Mouse (Mus musculus): ENCODE measurements around the gene Map2k4. TPM values are rescaled to one million over a fixed set of nuclear protein-coding genes. Genes with fewer than 3 reads are reported as not detected.
A peak's percentile ranks its signal among the peaks of the same experiment; 100 is the strongest.

Map2k4 gene
- polyA plus RNA-seq, 1 experiment from 2014 or later, result 100 TPM

DNA sequence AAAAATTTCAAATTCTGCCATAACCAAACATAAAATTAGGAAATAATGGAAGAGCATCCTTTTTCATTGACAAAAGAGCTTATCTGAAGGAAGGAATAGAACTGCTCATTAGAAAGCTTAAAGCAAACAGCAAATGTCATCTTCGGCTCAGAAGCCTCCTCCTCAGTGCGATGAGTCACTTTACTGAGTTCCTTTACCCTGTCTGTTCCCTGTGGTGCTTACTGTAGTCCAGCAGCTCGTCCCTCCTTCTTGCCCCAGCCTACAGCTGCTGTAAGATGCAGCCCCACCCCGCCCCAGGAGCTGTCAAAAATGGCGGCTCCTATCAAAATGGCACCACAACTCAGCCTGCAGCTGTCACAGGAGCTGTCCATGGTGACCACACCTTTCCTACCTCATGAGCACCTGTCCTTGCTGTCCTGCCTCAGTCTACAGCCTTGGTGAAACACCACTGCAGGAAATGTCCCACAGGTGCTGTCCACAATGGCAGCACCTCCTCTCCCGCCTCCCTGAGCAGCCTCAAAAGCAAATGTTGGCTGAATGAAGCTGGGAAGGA, 75.3 kb downstream of the Map2k4 start:
- no peak overlapping the region for H3K27ac ChIP-seq (replicated peaks; ENCODE audit: low read depth, low read length)
- 87% methylated on average over 6 of the region's 6 CpGs for WGBS

DNA sequence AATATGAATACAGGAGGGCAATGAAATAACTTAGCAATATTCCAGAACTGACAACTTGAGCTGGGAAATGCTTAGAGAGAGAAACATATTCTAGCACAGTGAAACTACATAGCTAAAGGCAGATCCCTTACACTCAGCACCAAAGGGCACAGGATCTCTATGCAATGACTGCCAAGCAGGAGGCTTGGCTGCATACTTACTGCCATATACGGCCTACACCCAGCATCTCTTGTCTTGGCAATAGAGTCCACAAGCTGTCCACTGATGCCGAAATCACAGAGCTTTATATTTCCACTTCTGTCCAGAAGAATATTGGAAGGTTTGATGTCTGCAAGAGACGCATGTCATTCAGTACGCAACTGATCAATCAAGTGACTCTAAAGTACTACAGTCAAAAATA, 81.3 kb downstream of the Map2k4 start:
- Histone ChIP-seq H3K4me1 (ENCODE audit: control insufficient read depth, insufficient read depth, low read length) (no peaks in the 10 kb centered on the region), H3K9ac (replicated peaks; ENCODE audit: low read length) (no peak overlapping the region), H3K27me3 (ENCODE audit: control insufficient read depth, insufficient read depth, low read length) (no peaks in the 10 kb centered on the region), H3K4me2 (ENCODE audit: low read length) (no peak overlapping the region), H3K4me3 (replicated peaks; ENCODE audit: low read depth, low read length) (no peak overlapping the region), H3K36me3 (ENCODE audit: control insufficient read depth, insufficient read depth, low read length) (peaks cover 30% of the 10 kb centered on the region), H3K27ac (replicated peaks; ENCODE audit: low read depth, low read length) (no peak overlapping the region), H3K9me3 (ENCODE audit: control insufficient read depth, low read length) (no peaks in the 10 kb centered on the region)
- DNase-seq (no peak), ATAC-seq (ENCODE audit: low FRiP score, low TSS enrichment) (no peak)
- WGBS, result 97% methylated on average over 4 of the region's 4 CpGs

More for the DNA sequence above, 75.3 kb downstream of the Map2k4 start:
- Histone ChIP-seq H3K9ac (replicated peaks; ENCODE audit: low read length) (no peak overlapping the region), H3K27me3 (ENCODE audit: control insufficient read depth, insufficient read depth, low read length) (no peaks in the 10 kb centered on the region), H3K4me3 (replicated peaks; ENCODE audit: low read depth, low read length) (no peak overlapping the region), H3K4me2 (ENCODE audit: low read length) (no peak overlapping the region), H3K36me3 (ENCODE audit: control insufficient read depth, insufficient read depth, low read length) (peaks cover 19% of the 10 kb centered on the region), H3K4me1 (ENCODE audit: control insufficient read depth, insufficient read depth, low read length) (no peaks in the 10 kb centered on the region), H3K9me3 (ENCODE audit: control insufficient read depth, low read length) (no peaks in the 10 kb centered on the region)
- no peak for DNase-seq
- ATAC-seq (ENCODE audit: low FRiP score, low TSS enrichment), result no peak

DNA sequence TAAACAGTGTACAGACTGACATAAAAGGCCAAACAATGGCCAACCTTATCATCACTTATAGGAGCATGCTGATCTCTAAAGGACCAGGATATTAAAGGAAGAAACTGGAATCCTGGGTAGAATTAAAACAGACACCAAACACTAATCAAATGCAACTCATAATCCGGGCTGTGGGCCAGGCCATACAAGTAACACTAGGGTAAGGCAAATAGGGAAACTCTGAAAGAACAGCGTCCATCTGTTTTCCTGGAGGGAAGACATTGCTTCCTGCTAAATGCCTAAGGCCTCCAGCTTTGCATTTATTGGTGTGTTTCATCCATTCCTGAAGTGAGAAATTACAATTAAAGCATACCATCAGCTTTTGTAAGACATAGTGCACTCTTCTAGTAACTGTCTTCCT, 81.9 kb downstream of the Map2k4 start:
- ATAC-seq (ENCODE audit: low FRiP score, low TSS enrichment) (no peak), DNase-seq (no peak)
- no peaks in the 10 kb centered on the region for H3K9me3 ChIP-seq (ENCODE audit: control insufficient read depth, low read length)
- no peaks in the 10 kb centered on the region for H3K27me3 ChIP-seq (ENCODE audit: control insufficient read depth, insufficient read depth, low read length)
- no peak overlapping the region for H3K9ac ChIP-seq (replicated peaks; ENCODE audit: low read length)
- peaks cover 33% of the 10 kb centered on the region for H3K36me3 ChIP-seq (ENCODE audit: control insufficient read depth, insufficient read depth, low read length)
- no peak overlapping the region for H3K4me2 ChIP-seq (ENCODE audit: low read length)
- H3K27ac ChIP-seq (replicated peaks; ENCODE audit: low read depth, low read length), result no peak overlapping the region
- no peak overlapping the region for H3K4me3 ChIP-seq (replicated peaks; ENCODE audit: low read depth, low read length)
- WGBS, result 92% methylated on average over 2 of the region's 2 CpGs
- no peaks in the 10 kb centered on the region for H3K4me1 ChIP-seq (ENCODE audit: control insufficient read depth, insufficient read depth, low read length)

DNA sequence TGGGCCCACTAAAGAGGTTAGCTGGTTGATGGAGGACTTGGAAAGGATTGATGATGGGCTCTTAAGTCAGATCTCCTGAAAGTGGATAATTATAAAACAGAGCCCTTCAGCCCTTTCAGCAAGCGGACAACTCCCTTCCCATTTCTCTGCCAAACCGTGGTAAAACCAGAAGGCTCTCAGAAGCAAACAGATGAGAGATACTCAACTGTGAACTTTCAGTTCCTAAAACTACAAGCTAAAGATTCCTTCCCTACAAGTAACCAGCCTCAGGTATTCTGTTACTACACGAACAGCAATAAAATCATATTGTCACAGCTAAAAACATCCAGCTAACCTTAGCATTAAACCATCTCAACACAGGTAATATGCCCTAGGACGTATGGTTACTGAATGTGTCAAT, 83.2 kb downstream of the Map2k4 start:
- peaks cover 36% of the 10 kb centered on the region for H3K36me3 ChIP-seq (ENCODE audit: control insufficient read depth, insufficient read depth, low read length)
- DNase-seq, result no peak
- no peak overlapping the region for H3K4me2 ChIP-seq (ENCODE audit: low read length)
- no peaks in the 10 kb centered on the region for H3K4me1 ChIP-seq (ENCODE audit: control insufficient read depth, insufficient read depth, low read length)
- no peaks in the 10 kb centered on the region for H3K9me3 ChIP-seq (ENCODE audit: control insufficient read depth, low read length)
- H3K27me3 ChIP-seq (ENCODE audit: control insufficient read depth, insufficient read depth, low read length), result no peaks in the 10 kb centered on the region
- H3K4me3 ChIP-seq (replicated peaks; ENCODE audit: low read depth, low read length), result no peak overlapping the region
- ATAC-seq (ENCODE audit: low FRiP score, low TSS enrichment), result no peak
- H3K27ac ChIP-seq (replicated peaks; ENCODE audit: low read depth, low read length), result no peak overlapping the region
- no peak overlapping the region for H3K9ac ChIP-seq (replicated peaks; ENCODE audit: low read length)
- WGBS, result 89% methylated on average over 4 of the region's 4 CpGs

DNA sequence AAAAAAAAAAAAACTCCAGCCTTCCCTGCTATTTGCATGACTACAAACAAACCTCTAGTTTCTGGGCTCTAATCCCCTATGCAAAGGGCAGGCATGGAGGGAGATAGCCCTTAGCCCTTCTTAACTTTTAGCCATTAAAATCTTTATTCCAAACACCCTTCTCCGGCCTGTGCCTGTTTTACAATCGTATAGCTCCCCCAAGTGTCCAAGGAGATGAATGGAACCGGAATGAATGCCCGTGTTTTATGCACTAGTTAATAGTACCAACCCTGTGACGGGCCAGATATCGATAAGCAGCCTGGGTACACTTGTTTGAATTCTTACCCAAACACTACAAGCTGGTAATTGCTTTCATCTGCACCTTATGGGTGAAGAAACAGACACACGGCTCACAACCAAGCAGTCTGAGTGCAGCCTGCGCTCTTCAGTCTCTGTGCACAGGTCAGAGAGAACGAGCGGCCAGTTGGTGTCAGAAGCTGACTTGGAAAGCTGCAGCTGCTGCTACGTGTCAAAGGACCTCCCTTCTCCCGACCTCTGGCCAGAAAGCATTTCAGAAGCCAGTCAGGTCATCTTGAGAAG, 109.2 kb downstream of the Map2k4 start:
- Histone ChIP-seq H3K4me2 (ENCODE audit: low read length) (no peak overlapping the region), H3K9ac (replicated peaks; ENCODE audit: low read length) (0 out of 2 replicates have a peak overlapping the region, but pooled peaks have one; percentile 9), H3K9me3 (ENCODE audit: control insufficient read depth, low read length) (no peaks in the 10 kb centered on the region), H3K4me3 (replicated peaks; ENCODE audit: low read depth, low read length) (no peak overlapping the region), H3K27ac (replicated peaks; ENCODE audit: low read depth, low read length) (no peak overlapping the region), H3K27me3 (ENCODE audit: control insufficient read depth, insufficient read depth, low read length) (no peaks in the 10 kb centered on the region), H3K36me3 (ENCODE audit: control insufficient read depth, insufficient read depth, low read length) (no peaks in the 10 kb centered on the region), H3K4me1 (ENCODE audit: control insufficient read depth, insufficient read depth, low read length) (no peaks in the 10 kb centered on the region)
- peak; percentile 84 for DNase-seq
- WGBS, result 33% methylated on average over 12 of the region's 12 CpGs
- ATAC-seq (ENCODE audit: low FRiP score, low TSS enrichment), result no peak

DNA sequence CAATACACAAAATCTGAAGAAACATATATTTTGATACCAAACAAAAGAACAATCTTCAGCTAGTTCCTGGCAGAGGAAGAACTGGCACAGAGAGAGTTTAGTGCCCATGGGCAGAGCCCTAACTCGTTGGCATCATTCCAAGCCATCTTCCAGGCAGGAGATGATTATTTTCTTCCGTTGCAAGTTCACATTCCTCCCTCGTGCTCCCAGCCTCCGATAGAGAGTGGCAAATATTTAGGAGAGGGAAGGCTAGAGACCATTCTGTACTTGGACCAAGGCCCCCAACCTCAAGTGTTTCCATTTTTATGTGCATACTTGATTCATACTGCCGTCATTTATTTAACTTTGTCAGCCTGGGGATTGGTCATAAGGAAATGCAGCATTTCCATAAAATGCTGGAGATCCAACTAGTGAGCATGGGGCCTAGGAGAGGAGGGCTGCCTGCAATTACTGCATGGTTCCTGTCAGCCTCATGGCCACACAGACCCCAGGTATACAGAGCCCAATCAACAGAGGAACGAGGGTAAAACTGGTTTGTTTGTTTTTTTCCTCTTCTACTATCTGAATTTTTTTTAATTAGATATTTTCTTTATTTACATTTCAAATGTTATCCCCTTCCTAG, 120.6 kb downstream of the Map2k4 start:
- Histone ChIP-seq H3K27me3 (ENCODE audit: control insufficient read depth, insufficient read depth, low read length) (no peaks in the 10 kb centered on the region), H3K9ac (replicated peaks; ENCODE audit: low read length) (no peak overlapping the region), H3K9me3 (ENCODE audit: control insufficient read depth, low read length) (no peaks in the 10 kb centered on the region), H3K4me1 (ENCODE audit: control insufficient read depth, insufficient read depth, low read length) (0 out of 2 replicates have a peak, but pooled peaks cover 3% of the 10 kb centered on the region), H3K27ac (replicated peaks; ENCODE audit: low read depth, low read length) (no peak overlapping the region), H3K4me3 (replicated peaks; ENCODE audit: low read depth, low read length) (no peak overlapping the region), H3K4me2 (ENCODE audit: low read length) (no peak overlapping the region), H3K36me3 (ENCODE audit: control insufficient read depth, insufficient read depth, low read length) (no peaks in the 10 kb centered on the region)
- no peak for ATAC-seq (ENCODE audit: low FRiP score, low TSS enrichment)
- 78% methylated on average over 6 of the region's 6 CpGs for WGBS
- no peak for DNase-seq

DNA sequence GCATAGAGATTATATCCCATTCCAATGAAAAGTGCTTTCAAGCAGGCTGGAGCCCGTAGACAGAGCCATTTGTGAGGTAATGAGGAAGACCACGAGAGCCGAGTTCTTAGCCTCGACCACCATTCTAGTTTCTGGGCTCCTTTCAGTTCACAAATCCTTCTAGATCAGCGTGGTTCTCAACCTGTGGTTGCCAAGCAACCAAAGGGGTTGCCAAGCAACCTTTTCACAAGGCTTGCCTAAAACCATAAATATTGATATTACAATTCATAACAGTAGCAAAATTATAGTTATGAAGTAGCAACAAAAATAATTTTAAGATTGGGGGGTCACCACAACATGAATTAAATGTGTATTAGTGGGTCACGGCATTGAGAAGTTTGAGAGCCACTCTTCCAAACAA, 123.2 kb downstream of the Map2k4 start:
- 0 out of 2 replicates have a peak, but pooled peaks cover 3% of the 10 kb centered on the region for H3K4me1 ChIP-seq (ENCODE audit: control insufficient read depth, insufficient read depth, low read length)
- WGBS, result 49% methylated on average over 6 of the region's 6 CpGs
- ATAC-seq (ENCODE audit: low FRiP score, low TSS enrichment) (no peak), DNase-seq (peak; percentile 75)
- no peak overlapping the region for H3K4me2 ChIP-seq (ENCODE audit: low read length)
- no peak overlapping the region for H3K9ac ChIP-seq (replicated peaks; ENCODE audit: low read length)
- no peak overlapping the region for H3K27ac ChIP-seq (replicated peaks; ENCODE audit: low read depth, low read length)
- no peak overlapping the region for H3K4me3 ChIP-seq (replicated peaks; ENCODE audit: low read depth, low read length)
- H3K9me3 ChIP-seq (ENCODE audit: control insufficient read depth, low read length), result no peaks in the 10 kb centered on the region
- H3K36me3 ChIP-seq (ENCODE audit: control insufficient read depth, insufficient read depth, low read length), result no peaks in the 10 kb centered on the region
- H3K27me3 ChIP-seq (ENCODE audit: control insufficient read depth, insufficient read depth, low read length), result no peaks in the 10 kb centered on the region

DNA sequence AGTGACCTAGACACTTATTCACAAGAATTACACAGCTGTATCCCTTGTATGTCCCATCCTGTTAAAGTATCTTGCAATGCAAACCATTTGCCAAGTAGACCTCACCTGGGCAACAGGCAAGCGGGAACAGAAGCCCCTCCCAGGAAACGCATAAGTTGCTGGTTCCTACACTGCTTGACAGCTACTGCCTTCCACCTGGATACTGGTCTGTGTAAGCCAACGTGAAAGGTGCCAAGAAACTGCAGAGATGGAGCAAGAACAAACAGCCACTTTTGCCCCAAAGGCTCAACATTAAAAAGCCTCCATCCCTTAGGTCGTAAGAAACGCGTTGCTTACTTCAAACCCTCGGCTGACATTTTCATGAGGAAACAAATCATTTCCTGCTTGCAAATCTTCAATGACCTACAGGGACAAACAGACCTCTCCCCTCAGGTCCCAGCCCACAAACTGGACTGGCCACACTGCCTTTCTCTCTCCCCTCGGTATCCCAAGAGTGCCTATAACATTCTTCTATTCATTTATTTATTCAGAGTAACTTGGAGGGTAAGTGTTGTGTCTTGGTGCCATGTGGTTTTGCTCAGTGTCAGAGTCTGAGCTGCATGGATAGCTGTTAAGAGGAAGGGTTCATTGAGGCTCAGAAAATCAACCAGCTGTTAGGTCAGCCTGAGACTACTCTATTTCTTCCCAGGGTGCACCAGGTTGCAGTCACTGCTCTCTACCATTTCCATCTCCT, 126.1 kb downstream of the Map2k4 start:
- 83% methylated on average over 8 of the region's 8 CpGs for WGBS
- no peak for ATAC-seq (ENCODE audit: low FRiP score, low TSS enrichment)
- H3K9ac ChIP-seq (replicated peaks; ENCODE audit: low read length), result no peak overlapping the region

More for the DNA sequence above, 126.1 kb downstream of the Map2k4 start:
- no peak overlapping the region for H3K4me2 ChIP-seq (ENCODE audit: low read length)
- no peak overlapping the region for H3K4me3 ChIP-seq (replicated peaks; ENCODE audit: low read depth, low read length)
- DNase-seq, result no peak
- no peaks in the 10 kb centered on the region for H3K27me3 ChIP-seq (ENCODE audit: control insufficient read depth, insufficient read depth, low read length)
- H3K9me3 ChIP-seq (ENCODE audit: control insufficient read depth, low read length), result no peaks in the 10 kb centered on the region
- H3K36me3 ChIP-seq (ENCODE audit: control insufficient read depth, insufficient read depth, low read length), result no peaks in the 10 kb centered on the region
- no peak overlapping the region for H3K27ac ChIP-seq (replicated peaks; ENCODE audit: low read depth, low read length)
- H3K4me1 ChIP-seq (ENCODE audit: control insufficient read depth, insufficient read depth, low read length), result 0 out of 2 replicates have a peak, but pooled peaks cover 3% of the 10 kb centered on the region
